Mouse (Mus musculus): ENCODE results near the gene Ippk.

GRCm38 (mm10) chr13:49421959-49422358, 910 bp downstream of the Ippk start:
- TF ChIP-seq CTCF (conservative IDR thresholded peaks at IDR 0.05; ENCODE audit: insufficient read depth, insufficient read length, low read depth, low read length) (no peak), POLR2A (IDR thresholded peaks at IDR 0.05; ENCODE audit: low read depth, low read length) (no peak)

Measured in kidney, adult 2 months (tissue).